Mouse (Mus musculus) layer of hippocampus, adult 9-11 months (tissue): ENCODE results near the gene Gm3676.
"Not testable (repeated sequence)": the region's sequence is repeated elsewhere in the genome, so short reads cannot be mapped to it uniquely, and the experiment has no call there.

Source experiments
- DNase-seq: peaks from one replicate; pipeline ENCODE4 v3.0.0; 2022

Gene Gm3676

GRCm38 (mm10) chr14:41646387-41646786, at the start of gene Gm3676:
TSS of gene Gm3676 (minus strand) at chr14:41646487.
- DNase-seq = not testable (repeated sequence)

GRCm38 (mm10) chr14:41648176-41648575, 1.9 kb upstream of the Gm3676 start:
- DNase-seq = peak; percentile 5

GRCm38 (mm10) chr14:41630144-41630543, 16.1 kb downstream of the Gm3676 start:
- not testable (repeated sequence) for DNase-seq

GRCm38 (mm10) chr14:41624512-41624911, 21.8 kb downstream of the Gm3676 start, which contains the start of gene Gm3072:
TSS of gene Gm3072 (minus strand) at chr14:41624612.
- DNase-seq = not testable (repeated sequence)

- not testable (repeated sequence) for DNase-seq
Observed at GRCm38 (mm10) chr14:41622535-41622934, 23.8 kb downstream of the Gm3676 start.

- DNase-seq = not testable (repeated sequence)
Observed at GRCm38 (mm10) chr14:41610690-41611089, 35.6 kb downstream of the Gm3676 start.

- DNase-seq = not testable (repeated sequence)
Observed at GRCm38 (mm10) chr14:41600935-41601334, 45.4 kb downstream of the Gm3676 start.
